Mouse (Mus musculus) thymus, postnatal 0 days (tissue): ENCODE results near the gene Irak1. TPM values are rescaled to one million over a fixed set of nuclear protein-coding genes. Genes with fewer than 3 reads are reported as not detected.
A peak's percentile ranks its signal among the peaks of the same experiment; 100 is the strongest.

Experiments
- DNase-seq: peaks from one replicate; pipeline ENCODE4 v3.0.0-alpha.2; 2015; ENCODE audit warnings: low spot score
- microRNA counts: library from miRNA; unstranded; fragments of <30 nt; microRNA quantifications from one replicate; lab custom pipeline; 2015
- microRNA-seq: library from miRNA; unstranded; fragments of <30 nt; microRNA quantifications from one replicate; pipeline ENCODE4, GENCODE M21; 2016; ENCODE audit warnings: borderline number of aligned reads
- polyA plus RNA-seq: library from polyadenylated mRNA; unstranded; fragments of >200 nt; fragmentation: Nextera tagmentation; extraction: Ambion mirVana; gene quantifications from 2 replicates; pipeline ENCODE4 v1.2.1, GENCODE M21; 2015

Irak1 gene
- polyA plus RNA-seq, 1 experiment from 2014 or later, result 36.2 TPM

- peak; percentile 86 for DNase-seq
Measured at GRCm38 (mm10) chrX:73966248-73967176, 57.2 kb downstream of the Irak1 start, which contains the start of gene Hcfc1. TSS of gene Hcfc1 (minus strand) at chrX:73966357.

DNA sequence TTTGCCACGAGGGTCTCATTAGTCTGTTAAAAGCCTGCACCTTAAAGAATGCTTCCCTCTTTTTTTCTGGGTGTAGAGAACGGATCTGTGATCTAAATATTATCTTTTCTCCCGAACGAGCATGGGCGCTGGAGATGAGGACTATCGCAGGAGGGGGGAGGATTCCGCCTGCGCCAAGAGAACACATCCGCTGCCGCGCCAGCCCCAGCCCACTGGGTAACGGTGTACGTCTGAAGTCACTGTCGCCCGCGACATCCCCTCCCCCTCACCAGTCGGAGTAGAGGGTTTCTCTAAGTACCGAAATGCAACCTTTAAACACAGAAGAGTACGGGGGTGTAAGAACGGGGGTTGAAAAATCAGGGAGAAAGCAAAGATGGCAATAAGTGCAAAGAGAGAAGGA lies 58.4 kb downstream of the Irak1 start:
- DNase-seq, result peak; percentile 66

GRCm38 (mm10) chrX:73964363-73964762 lies 59.4 kb downstream of the Irak1 start:
- peak; percentile 43 for DNase-seq

MicroRNAs encoded within 50 kb of the gene (microRNA counts, 519-probe panel; counts per million panel counts)
- 473 counts per million, percentile 71 among the panel's probes with 10 or more counts for microRNA mmu-miR-718 (lab: Ali Mortazavi, UCI)

Small RNA genes lying within 50 kb of the gene (microRNA-seq; reads per million reads assigned to microRNA genes)
- 3.7 reads per million for gene Mir5132
- not detected for gene Mir718

Other genes with a start within 250 kb of the Irak1 start
- gene Srpk3, start 249.5 kb downstream of the Irak1 start, polyA plus RNA-seq, result 1.1 and 1.4 TPM in 2 replicates
- 191 and 203 TPM in 2 replicates for gene Idh3g, start 237.0 kb downstream of the Irak1 start, polyA plus RNA-seq
- gene Ssr4, start 236.9 kb downstream of the Irak1 start, polyA plus RNA-seq, result 235 and 241 TPM in 2 replicates
- 0.17 and 0.26 TPM in 2 replicates for gene Pdzd4, start 198.9 kb downstream of the Irak1 start, polyA plus RNA-seq
- 1.2 and 2.1 TPM in 2 replicates for gene Avpr2, start 131.8 kb downstream of the Irak1 start, polyA plus RNA-seq
- 0.29 and 0.31 TPM in 2 replicates for gene L1cam, start 127.8 kb downstream of the Irak1 start, polyA plus RNA-seq
- 71.5 and 74.1 TPM in 2 replicates for gene Arhgap4, start 102.0 kb downstream of the Irak1 start, polyA plus RNA-seq
- gene Naa10, start 102.0 kb downstream of the Irak1 start, polyA plus RNA-seq, result 212 and 213 TPM in 2 replicates
- 43.5 and 43.7 TPM in 2 replicates for gene Renbp, start 93.1 kb downstream of the Irak1 start, polyA plus RNA-seq
- gene Hcfc1, start 57.6 kb downstream of the Irak1 start, polyA plus RNA-seq, result 47.2 and 55.7 TPM in 2 replicates
- gene Opn1mw, start 103.5 kb upstream of the Irak1 start, polyA plus RNA-seq, result not detected in 2 replicates
- 16.6 and 16.7 TPM in 2 replicates for gene Mecp2, start 111.4 kb upstream of the Irak1 start, polyA plus RNA-seq
- not detected in 2 replicates for gene Tex28, start 143.9 kb upstream of the Irak1 start, polyA plus RNA-seq
- gene Tktl1, start 153.3 kb upstream of the Irak1 start, polyA plus RNA-seq, result 0.51 and 0.52 TPM in 2 replicates
- gene Flna, start 225.9 kb upstream of the Irak1 start, polyA plus RNA-seq, result 108 and 110 TPM in 2 replicates
- 19.6 and 22.5 TPM in 2 replicates for gene Emd, start 230.8 kb upstream of the Irak1 start, polyA plus RNA-seq
- 838 and 891 TPM in 2 replicates for gene Rpl10, start 246.9 kb upstream of the Irak1 start, polyA plus RNA-seq